ENCODE assay signal across 13 mouse cellular contexts in the genomic region with DNA sequence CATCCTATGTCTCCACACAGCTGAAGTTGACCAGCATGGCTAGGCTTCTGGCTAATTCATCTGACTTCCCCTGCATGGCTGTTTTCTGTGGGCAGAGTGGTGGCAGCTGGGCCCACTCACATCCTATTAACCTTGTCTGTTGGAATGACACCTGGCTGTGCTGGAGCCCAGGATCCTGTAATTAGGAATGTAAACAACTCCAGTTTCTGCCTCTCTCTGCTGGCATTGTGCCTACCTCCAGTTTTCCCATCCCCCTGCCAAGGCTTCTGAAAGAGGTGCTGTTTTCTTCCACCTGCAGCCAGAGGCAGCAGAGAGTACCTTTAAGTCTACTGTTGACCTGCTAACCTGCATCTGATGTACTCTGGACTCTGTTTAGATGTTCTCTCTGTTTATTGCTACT.
DNase-seq lines count a peak whose midpoint lies in the region.
"Had no signal": no experiment of that assay in that cellular context is flagged by ENCODE, and none has a peak within 500 bp of the region (broad histone marks: within the 10 kb centered on the region; RNA-seq: fewer than 3 reads in every experiment).

No protein-coding gene starts in this region.

- no peaks in the 10 kb centered on the region for H3K27me3 ChIP-seq in embryonic facial prominence, embryonic 10.5 days (replicated peaks; ENCODE audit: low read depth, poor library complexity, severe bottlenecking)
- H3K27me3 ChIP-seq: limb, embryonic 12.5 days had no signal

- no peak overlapping the region for H3K27ac ChIP-seq in embryonic facial prominence, embryonic 10.5 days (replicated peaks)
- H3K27ac ChIP-seq: limb, embryonic 12.5 days had no signal

- H3K36me3 ChIP-seq in embryonic facial prominence, embryonic 10.5 days (replicated peaks), result no peaks in the 10 kb centered on the region
- H3K36me3 ChIP-seq: limb, embryonic 12.5 days had no signal

- DNase-seq in cerebellum, postnatal 10 days, result peak; percentile 78 to 80
- no peak for DNase-seq in cerebellum, adult 9-11 months
- peak; percentile 11 for DNase-seq in kidney, adult 18-20 months
- DNase-seq in kidney, adult 11 months, result no peak
- DNase-seq in embryonic facial prominence, embryonic 10.5 days (ENCODE audit: low spot score), result peak; percentile 9
- peak; percentile 19 to 34 for DNase-seq in kidney, postnatal 36 days
- DNase-seq in right cerebral cortex, postnatal 14 days, result no peak
- DNase-seq in right cerebral cortex, adult 18-20 months, result no peak
- DNase-seq: adrenal gland, postnatal 10 days; gastrocnemius, postnatal 10 days; layer of hippocampus, adult 9-11 months had no signal

- no peaks in the 10 kb centered on the region for H3K9me3 ChIP-seq in embryonic facial prominence, embryonic 10.5 days
- H3K9me3 ChIP-seq: limb, embryonic 12.5 days had no signal

- H3K4me1 ChIP-seq in embryonic facial prominence, embryonic 10.5 days, result no peaks in the 10 kb centered on the region

- H3K4me3 ChIP-seq in embryonic facial prominence, embryonic 10.5 days, result no peak overlapping the region
- H3K4me3 ChIP-seq: limb, embryonic 12.5 days; myocyte had no signal

Comparison
In these comparisons a context has a peak if more than half of its experiments do, and no peak if none do; other contexts are left out.
1. DNase-seq: peak in cerebellum, postnatal 10 days (2 of 2), kidney, adult 18-20 months (single experiment), embryonic facial prominence, embryonic 10.5 days (single experiment) and kidney, postnatal 36 days (2 of 2); none in cerebellum, adult 9-11 months (single experiment), kidney, adult 11 months (single experiment), right cerebral cortex, postnatal 14 days (single experiment) and right cerebral cortex, adult 18-20 months (single experiment).